Mouse (Mus musculus) heart, embryonic 16.5 days (tissue): Measurements from ENCODE around the gene Casc1. TPM values are rescaled to one million over a fixed set of nuclear protein-coding genes. Genes with fewer than 3 reads are reported as not detected.

Experiments used
- polyA plus RNA-seq: library from polyadenylated mRNA; unstranded; fragments of >200 nt; fragmentation: Nextera tagmentation; extraction: Ambion mirVana; gene quantifications from 2 replicates; pipeline ENCODE4 v1.2.1, GENCODE M21; 2015

Gene Casc1
- polyA plus RNA-seq, 1 experiment from 2014 or later = 0.53 TPM

Other genes with a start within 250 kb of the Casc1 start
- gene Bcat1, start 134.8 kb downstream of the Casc1 start, polyA plus RNA-seq = 3.6 and 6.9 TPM in 2 replicates
- gene Lrmp, start 95.4 kb downstream of the Casc1 start, polyA plus RNA-seq = 8.5 and 26.3 TPM in 2 replicates
- 58.1 and 62.0 TPM in 2 replicates for gene Etfrf1, start 129 bp upstream of the Casc1 start, polyA plus RNA-seq
- gene Kras, start 39.2 kb upstream of the Casc1 start, polyA plus RNA-seq = 44.1 and 45.4 TPM in 2 replicates